Mouse (Mus musculus) thymus, adult 2 months (tissue): Measurements from ENCODE around the gene Unc5c. TPM values are rescaled to one million over a fixed set of nuclear protein-coding genes. Genes with fewer than 3 reads are reported as not detected.

Experiments
- DNase-seq: peaks from one replicate; pipeline ENCODE4 v3.0.0; 2021
- H3K27ac ChIP-seq: fragments of 200-500 bp; 2 replicates; pipeline ENCODE4 v1.5.1; 2012; ENCODE audit warnings: low read length, control low read depth; ENCODE audit not compliant: control insufficient read depth, insufficient read depth
- H3K27me3 ChIP-seq: fragments of 200-500 bp; 2 replicates; pipeline ENCODE4 v1.6.1; 2012; ENCODE audit warnings: mild to moderate bottlenecking, low read length, moderate library complexity, mixed read lengths; ENCODE audit not compliant: control insufficient read depth, insufficient read depth
- H3K36me3 ChIP-seq: fragments of 200-500 bp; 2 replicates; pipeline ENCODE4 v1.6.1; 2012; ENCODE audit warnings: mild to moderate bottlenecking, low read length, moderate library complexity; ENCODE audit not compliant: control insufficient read depth, insufficient read depth
- H3K4me1 ChIP-seq: fragments of 200-500 bp; replicated peaks from 2 replicates; pipeline ENCODE4 v1.6.1; 2012; ENCODE audit warnings: low read length; ENCODE audit not compliant: control insufficient read depth, insufficient read depth
- H3K4me3 ChIP-seq: fragments of 200-500 bp; 2 replicates; pipeline ENCODE4 v1.5.1; 2012; ENCODE audit warnings: mild to moderate bottlenecking, low read length, control low read depth, moderate library complexity; ENCODE audit not compliant: control insufficient read depth, insufficient read depth
- CTCF ChIP-seq: fragments of 200-500 bp; IDR thresholded peaks from 2 replicates; pipeline ENCODE4 v1.5.1; 2012; ENCODE audit warnings: mild to moderate bottlenecking, control low read depth, low read length, moderate library complexity, borderline replicate concordance; ENCODE audit not compliant: control insufficient read depth, poor library complexity, insufficient read depth; ENCODE audit errors: extremely low read depth
- POLR2A ChIP-seq: fragments of 200-500 bp; IDR thresholded peaks from 2 replicates; pipeline ENCODE4 v1.6.1; 2012; ENCODE audit warnings: mild to moderate bottlenecking, low read length, control low read depth, moderate library complexity; ENCODE audit not compliant: control insufficient read depth, poor library complexity, insufficient read depth; ENCODE audit errors: extremely low read depth
- WGBS: fragments of 180-500 bp; shearing (Covaris S2); methylation state at CpG from one replicate; pipeline ENCODE4 v1.1.7; 2018; 5-methylcytosine and 5-hydroxymethylcytosine counted together
- polyA plus RNA-seq: library from polyadenylated mRNA; depleted of rRNA; stranded (reverse); fragments of >200 nt; gene quantifications from 2 replicates; pipeline ENCODE4 v1.2.3, GENCODE M21; 2012

Gene Unc5c
- polyA plus RNA-seq, 1 experiment: 0.57 TPM

GRCm38 (mm10) chr3:141701381-141701909 is 236.4 kb downstream of the Unc5c start:
- WGBS: 92% methylated on average over 3 of the region's 3 CpGs
- no peak for TF ChIP-seq POLR2A
- no peak for TF ChIP-seq CTCF
- no peaks in the 10 kb centered on the region for H3K27me3 ChIP-seq
- DNase-seq: no peak
- no peak overlapping the region for H3K4me3 ChIP-seq
- H3K27ac ChIP-seq: no peak overlapping the region
- no peaks in the 10 kb centered on the region for H3K4me1 ChIP-seq
- no peaks in the 10 kb centered on the region for H3K36me3 ChIP-seq

GRCm38 (mm10) chr3:141711601-141712000 is 246.6 kb downstream of the Unc5c start:
- H3K4me3 ChIP-seq: no peak overlapping the region
- DNase-seq: no peak
- no peak for TF ChIP-seq POLR2A
- no peak for TF ChIP-seq CTCF
- no peaks in the 10 kb centered on the region for H3K36me3 ChIP-seq
- no peaks in the 10 kb centered on the region for H3K27me3 ChIP-seq
- WGBS: 12% methylated on average over 4 of the region's 4 CpGs
- no peak overlapping the region for H3K27ac ChIP-seq
- H3K4me1 ChIP-seq: no peaks in the 10 kb centered on the region

GRCm38 (mm10) chr3:141716371-141716770 is 251.4 kb downstream of the Unc5c start:
- Histone ChIP-seq H3K4me3 (no peak overlapping the region), H3K27me3 (no peaks in the 10 kb centered on the region), H3K4me1 (no peaks in the 10 kb centered on the region), H3K27ac (no peak overlapping the region), H3K36me3 (no peaks in the 10 kb centered on the region)
- WGBS: 85% methylated on average over 4 of the region's 4 CpGs
- TF ChIP-seq POLR2A (no peak), CTCF (no peak)
- no peak for DNase-seq

GRCm38 (mm10) chr3:141719050-141719449 is 254.0 kb downstream of the Unc5c start:
- WGBS: 96% methylated on average over 5 of the region's 5 CpGs
- H3K27me3 ChIP-seq: no peaks in the 10 kb centered on the region
- H3K27ac ChIP-seq: no peak overlapping the region
- no peak for DNase-seq
- no peak overlapping the region for H3K4me3 ChIP-seq
- H3K36me3 ChIP-seq: no peaks in the 10 kb centered on the region
- H3K4me1 ChIP-seq: no peaks in the 10 kb centered on the region
- TF ChIP-seq POLR2A (no peak), CTCF (no peak)

GRCm38 (mm10) chr3:141724499-141724898 is 259.5 kb downstream of the Unc5c start:
- no peaks in the 10 kb centered on the region for H3K4me1 ChIP-seq
- no peaks in the 10 kb centered on the region for H3K27me3 ChIP-seq
- H3K27ac ChIP-seq: no peak overlapping the region
- no peak for DNase-seq
- 90% methylated on average over 2 of the region's 2 CpGs for WGBS
- TF ChIP-seq POLR2A: no peak
- TF ChIP-seq CTCF: no peak
- no peak overlapping the region for H3K4me3 ChIP-seq
- H3K36me3 ChIP-seq: no peaks in the 10 kb centered on the region

- no peaks in the 10 kb centered on the region for H3K27me3 ChIP-seq
- WGBS: 95% methylated on average over 1 of the region's 1 CpGs
- TF ChIP-seq CTCF (no peak), POLR2A (no peak)
- no peaks in the 10 kb centered on the region for H3K36me3 ChIP-seq
- no peak overlapping the region for H3K27ac ChIP-seq
- H3K4me1 ChIP-seq: no peaks in the 10 kb centered on the region
- H3K4me3 ChIP-seq: no peak overlapping the region
- no peak for DNase-seq
These were observed 260.4 kb downstream of the Unc5c start for GRCm38 (mm10) chr3:141725432-141725831.

GRCm38 (mm10) chr3:141733844-141734243 is 268.8 kb downstream of the Unc5c start:
- H3K36me3 ChIP-seq: no peaks in the 10 kb centered on the region
- WGBS: 97% methylated on average over 6 of the region's 6 CpGs

More at GRCm38 (mm10) chr3:141733844-141734243, 268.8 kb downstream of the Unc5c start:
- H3K27ac ChIP-seq: no peak overlapping the region
- H3K4me3 ChIP-seq: no peak overlapping the region
- H3K27me3 ChIP-seq: no peaks in the 10 kb centered on the region
- H3K4me1 ChIP-seq: no peaks in the 10 kb centered on the region
- TF ChIP-seq POLR2A (no peak), CTCF (no peak)
- no peak for DNase-seq
